Mouse (Mus musculus): ENCODE data around the gene Tyw1. TPM values are rescaled to one million over a fixed set of nuclear protein-coding genes. Genes with fewer than 3 reads are reported as not detected.

Gene Tyw1
- polyA plus RNA-seq, 1 experiment = 8.2 TPM

DNA sequence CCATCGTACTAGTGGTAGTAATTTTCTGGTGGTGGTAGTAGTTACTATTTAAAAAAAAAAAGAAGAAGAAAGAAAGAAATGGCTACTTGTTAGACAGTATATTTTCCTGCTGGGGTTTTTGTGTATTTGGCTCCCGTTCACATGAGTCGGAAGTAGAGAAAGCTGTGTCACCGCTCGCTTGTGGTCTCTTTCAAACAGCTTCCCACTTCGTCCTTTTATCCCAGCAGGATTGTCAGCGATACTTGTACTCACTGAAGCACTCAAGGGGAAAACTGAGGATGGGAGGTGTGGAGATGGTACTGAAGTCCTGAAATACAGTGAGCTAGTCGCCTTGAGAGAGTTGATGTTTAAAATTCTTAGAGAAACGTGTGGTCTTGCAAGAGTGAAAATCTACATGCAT, 72.9 kb downstream of the Tyw1 start:
- no peak for TF ChIP-seq GATA1 (IDR thresholded peaks at IDR 0.05; ENCODE audit: low read length)

DNA sequence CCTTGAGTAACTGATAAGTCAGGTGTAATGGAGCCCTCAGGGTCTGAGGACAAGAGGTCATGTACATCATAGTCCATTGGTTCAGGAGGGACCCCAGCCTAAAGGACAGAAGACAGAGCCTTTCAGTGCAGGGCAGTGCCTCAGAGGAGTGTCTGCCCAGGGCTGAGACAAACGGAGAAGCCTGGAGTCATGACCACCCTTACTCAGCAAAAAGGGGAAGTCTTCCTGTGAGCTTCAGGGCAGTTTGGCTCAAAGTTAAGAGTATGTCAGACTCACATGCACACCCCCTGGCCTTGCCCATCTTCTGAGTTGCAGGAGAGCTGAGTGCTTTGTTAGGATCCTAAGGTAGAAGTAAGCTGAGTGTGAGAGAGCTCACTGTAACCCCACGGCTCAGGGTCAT, 74.5 kb downstream of the Tyw1 start:
- no peak for TF ChIP-seq GATA1 (IDR thresholded peaks at IDR 0.05; ENCODE audit: low read length)

DNA sequence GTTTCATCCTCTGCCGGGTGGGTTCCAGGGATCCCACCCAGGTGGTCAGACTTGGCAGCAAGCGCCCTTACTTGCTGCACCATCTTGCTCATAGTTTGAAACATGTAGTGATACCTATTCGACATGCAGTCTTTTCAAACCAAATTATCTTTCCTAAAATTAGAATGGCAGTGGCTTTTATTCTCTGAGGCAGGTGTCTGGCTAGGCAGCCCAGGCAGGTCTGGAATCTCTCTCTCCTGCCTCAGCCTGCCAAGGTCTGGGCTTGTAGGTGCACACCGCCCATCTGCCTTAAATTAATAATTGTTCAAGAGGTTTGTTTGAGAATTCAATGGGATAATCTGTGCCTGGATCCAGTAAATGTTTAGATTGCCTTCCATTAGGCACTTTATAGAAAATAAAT, 75.4 kb downstream of the Tyw1 start:
- TF ChIP-seq GATA1 (IDR thresholded peaks at IDR 0.05; ENCODE audit: low read length) = no peak

DNA sequence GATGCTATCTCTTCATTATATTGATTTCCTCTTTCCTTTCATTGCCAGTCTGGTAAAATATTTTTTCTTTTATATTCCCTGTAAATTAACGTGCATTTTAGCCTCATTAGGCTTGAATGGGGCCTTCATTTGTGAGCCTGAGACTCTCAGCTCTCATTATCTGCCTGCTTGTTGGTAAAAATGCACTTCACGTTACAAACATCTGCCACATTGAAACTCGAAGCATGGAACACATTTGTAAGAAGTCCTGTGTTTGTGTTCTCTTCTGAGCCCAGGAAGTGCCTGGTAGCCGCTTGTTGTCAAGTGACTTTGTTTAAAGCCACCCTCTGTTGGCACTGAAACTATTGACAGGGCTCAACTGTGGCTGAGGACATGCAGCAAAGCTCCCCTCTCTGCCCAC, 75.8 kb downstream of the Tyw1 start:
- no peak for TF ChIP-seq GATA1 (IDR thresholded peaks at IDR 0.05; ENCODE audit: low read length)

DNA sequence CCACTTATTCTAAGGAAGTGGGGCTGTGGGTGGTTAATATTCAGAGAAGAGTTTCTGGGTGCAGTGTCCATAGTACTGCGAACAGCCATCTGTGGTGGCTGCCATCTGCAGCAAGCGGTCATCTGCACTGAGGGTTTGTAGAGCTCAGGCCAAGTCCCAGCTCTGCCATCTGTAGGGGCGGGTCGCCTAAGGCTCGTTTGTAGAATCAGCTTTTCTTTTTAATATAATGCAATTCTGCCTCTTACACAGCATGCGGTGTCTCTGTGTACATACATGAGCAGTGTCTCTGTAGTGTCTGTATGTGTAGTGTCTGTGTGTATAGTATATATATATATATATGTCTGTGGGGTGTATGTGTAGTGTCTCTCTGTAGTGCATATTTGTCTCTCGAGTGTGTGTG, 78.1 kb downstream of the Tyw1 start:
- no peak for TF ChIP-seq GATA1 (IDR thresholded peaks at IDR 0.05; ENCODE audit: low read length)

DNA sequence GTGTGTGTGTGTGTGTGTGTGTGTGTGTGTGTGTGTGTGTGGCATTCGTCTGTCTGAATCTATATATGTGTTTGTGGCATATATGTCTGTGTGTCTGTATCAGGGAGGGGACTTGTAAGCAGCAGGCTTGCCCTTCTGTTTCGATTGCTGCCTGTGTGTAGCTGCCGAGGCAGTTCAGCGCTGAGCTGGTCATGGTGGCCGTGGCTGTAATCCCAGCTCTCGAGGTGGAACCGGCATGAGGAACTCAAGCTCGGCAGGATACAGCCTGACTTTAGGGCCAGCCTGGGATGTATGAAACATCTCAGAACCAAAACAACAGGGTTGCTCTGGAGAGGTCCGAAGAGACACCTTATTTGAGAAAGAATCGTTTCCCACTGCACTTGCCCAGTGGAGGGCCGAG, 78.6 kb downstream of the Tyw1 start:
- no peak for TF ChIP-seq GATA1 (IDR thresholded peaks at IDR 0.05; ENCODE audit: low read length)

DNA sequence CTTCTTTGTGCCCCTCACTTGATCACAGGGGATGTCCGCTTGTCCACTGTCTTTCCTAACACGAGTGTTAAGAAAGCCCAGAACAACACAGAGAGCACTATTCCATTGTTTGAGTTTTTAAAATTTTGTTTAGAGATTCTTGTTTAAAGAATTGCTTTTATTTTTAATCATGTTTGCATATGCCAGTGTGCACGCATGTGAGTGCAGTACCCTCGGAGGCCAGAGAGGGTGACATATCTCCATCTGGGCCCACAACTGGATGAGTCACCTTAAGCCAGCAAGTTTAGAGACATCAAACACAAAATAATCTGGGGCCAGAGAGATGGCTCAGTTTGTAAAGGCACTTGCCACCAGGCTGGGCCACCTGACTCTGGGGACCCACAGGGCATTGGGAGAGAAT, 80.0 kb downstream of the Tyw1 start:
- no peak for TF ChIP-seq GATA1 (IDR thresholded peaks at IDR 0.05; ENCODE audit: low read length)

DNA sequence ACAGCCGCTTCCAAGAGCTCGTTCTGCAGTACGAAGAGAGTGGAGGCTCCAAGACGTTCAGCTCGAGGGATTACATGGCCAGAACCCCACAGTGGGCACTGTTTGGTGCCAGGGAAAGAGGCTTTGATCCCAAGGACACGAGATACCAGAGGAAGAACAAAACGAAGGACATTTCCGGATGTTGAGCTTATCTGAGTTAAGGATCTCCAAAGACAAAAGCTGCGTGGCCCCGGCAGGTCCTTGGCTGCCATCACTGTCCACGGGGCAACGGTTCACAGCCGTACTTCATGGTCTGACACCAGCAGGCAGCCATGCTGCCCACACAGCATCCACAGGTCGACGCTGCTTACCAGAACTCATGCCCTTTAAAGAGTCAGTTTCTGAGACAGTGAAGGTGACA, 85.2 kb downstream of the Tyw1 start:
- no peak for TF ChIP-seq GATA1 (IDR thresholded peaks at IDR 0.05; ENCODE audit: low read length)

DNA sequence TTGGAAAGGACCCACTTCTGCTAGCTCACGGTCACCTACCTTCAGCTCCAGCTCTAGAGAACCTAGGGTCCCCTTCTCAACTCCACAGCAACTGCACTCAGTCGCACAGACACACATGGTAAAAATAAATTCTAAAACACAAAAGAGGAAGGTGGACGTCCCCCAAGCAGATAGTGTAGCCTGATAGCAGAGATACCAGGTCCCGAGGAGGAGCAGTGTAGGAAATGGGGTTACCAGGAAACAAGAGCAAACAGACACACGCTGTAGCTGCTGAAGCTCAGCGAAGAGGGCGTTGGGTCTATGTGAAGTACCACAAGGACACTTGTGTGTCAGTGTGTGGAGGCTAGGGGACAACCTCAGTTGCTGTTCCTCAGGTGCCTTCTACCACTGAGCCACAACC, 89.6 kb downstream of the Tyw1 start:
- TF ChIP-seq GATA1 (IDR thresholded peaks at IDR 0.05; ENCODE audit: low read length) = no peak

DNA sequence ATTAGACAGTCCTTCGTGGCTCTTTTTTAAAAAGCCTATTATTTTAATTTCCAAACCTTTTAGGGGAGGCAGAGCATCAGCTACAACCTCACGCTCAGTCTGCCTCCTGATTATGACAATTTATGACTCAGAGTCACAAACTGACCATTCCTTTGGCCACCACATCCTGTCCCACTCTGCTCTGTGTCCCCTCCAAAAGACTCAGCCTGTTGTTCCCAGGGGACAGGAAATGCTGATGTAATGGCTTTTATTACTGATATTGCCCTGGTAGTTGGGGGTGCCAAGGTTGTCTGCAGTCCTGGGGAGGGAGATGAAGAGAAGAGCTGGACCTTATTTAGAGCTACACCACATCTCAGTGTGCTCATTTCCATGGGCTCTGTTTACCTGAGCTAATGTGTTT, 90.5 kb downstream of the Tyw1 start:
- TF ChIP-seq GATA1 (IDR thresholded peaks at IDR 0.05; ENCODE audit: low read length) = no peak

DNA sequence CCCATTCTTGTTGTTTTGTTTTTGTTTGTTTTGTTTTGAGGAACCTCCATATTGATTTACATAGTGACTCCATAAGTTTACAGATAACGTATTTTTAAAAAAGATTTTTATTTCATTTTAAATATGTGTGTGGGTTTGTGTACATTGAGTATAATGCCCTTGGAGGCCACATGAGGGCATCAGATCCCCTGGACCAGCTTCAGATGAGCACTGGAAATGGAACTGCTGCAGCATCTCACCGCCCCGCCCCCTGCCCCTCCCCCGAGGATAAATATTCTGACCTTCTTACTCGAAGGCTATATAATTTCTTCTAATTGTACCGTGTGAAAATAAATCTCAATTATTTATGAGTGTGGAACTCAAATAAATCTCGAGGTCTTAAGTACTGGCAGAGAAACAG, 99.8 kb downstream of the Tyw1 start:
- TF ChIP-seq GATA1 (IDR thresholded peaks at IDR 0.05; ENCODE audit: low read length) = no peak

DNA sequence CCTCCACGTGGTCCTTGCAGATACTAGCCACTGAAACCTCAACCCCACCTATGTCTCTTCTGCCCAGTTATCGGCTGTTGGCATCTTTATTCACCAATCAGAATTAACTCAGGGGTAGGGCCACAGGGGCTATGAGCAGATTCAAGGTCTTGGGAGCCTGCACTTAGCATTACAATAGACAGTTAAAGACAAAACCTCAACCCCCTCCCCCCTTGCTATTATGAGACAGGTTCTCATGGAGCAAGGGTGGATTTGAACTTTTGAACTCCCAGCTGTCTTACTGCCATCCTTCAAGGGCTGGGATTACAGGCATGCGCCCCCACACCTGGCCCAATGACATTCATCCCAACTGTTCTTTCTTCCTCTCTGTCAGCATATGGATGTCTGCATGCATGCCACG, 107.7 kb downstream of the Tyw1 start:
- no peak for TF ChIP-seq GATA1 (IDR thresholded peaks at IDR 0.05; ENCODE audit: low read length)

DNA sequence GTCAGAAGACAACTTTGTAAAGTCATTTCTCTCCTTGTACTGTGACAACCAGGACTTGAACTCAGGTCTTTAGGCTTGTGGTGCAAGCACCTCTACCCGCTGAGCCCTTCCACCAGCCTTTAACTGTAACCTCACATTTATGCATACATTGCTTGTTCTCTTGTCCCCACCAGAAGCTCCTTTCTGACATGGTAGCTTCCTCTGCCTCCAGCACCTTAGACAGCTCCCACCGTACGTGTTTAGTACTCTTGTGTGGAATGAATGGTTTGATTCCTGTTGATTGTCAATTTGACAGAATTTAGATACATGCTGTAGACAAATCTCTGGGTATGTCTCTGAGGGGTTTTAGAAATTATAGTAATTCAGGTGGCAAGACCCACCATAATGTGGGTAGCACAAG, 108.4 kb downstream of the Tyw1 start:
- TF ChIP-seq GATA1 (IDR thresholded peaks at IDR 0.05; ENCODE audit: low read length) = no peak

DNA sequence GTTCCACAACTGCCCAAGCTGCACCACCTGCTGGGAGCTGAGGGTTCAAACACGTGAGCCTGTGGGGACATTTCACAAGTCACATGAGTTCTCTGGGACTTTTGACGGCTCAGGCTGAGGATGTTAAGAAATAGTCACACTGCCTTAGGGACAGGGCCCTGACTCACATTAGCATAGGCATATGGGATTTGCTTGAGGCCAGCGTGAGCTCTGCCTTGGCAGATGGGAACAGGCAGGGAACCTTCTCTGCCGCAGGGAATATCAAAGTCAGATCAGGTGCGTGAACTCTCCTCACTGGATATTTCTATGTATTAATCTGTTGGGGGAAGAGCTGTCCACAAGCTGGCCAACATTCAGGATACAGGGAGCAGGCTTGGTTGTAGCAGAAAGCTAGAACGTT, 112.8 kb downstream of the Tyw1 start:
- no peak for TF ChIP-seq GATA1 (IDR thresholded peaks at IDR 0.05; ENCODE audit: low read length)

DNA sequence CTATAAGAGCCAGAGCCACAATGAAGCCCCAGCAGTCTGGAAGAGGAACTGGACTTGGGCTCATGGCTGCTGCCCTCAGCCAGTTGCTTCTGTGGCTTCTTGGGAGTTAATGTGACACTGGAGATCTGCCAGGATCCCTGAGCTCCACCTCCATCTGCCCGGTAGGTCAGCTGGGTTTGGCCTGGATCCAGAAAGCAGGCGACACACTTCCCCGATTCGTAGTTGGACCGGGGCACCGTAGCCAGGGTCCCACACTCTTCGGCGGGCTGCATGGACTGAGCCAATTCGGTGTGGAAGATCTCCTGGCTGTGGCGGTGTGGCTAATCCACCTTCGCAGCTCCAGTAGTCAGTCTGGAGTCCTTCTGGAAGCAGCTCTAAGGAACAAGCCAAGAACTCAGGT, 113.8 kb downstream of the Tyw1 start, which contains the start of gene Caln1:
TSS of gene Caln1 (plus strand) at position 219 of the 400 bp plus-strand sequence.
- TF ChIP-seq GATA1 (IDR thresholded peaks at IDR 0.05; ENCODE audit: low read length) = no peak

DNA sequence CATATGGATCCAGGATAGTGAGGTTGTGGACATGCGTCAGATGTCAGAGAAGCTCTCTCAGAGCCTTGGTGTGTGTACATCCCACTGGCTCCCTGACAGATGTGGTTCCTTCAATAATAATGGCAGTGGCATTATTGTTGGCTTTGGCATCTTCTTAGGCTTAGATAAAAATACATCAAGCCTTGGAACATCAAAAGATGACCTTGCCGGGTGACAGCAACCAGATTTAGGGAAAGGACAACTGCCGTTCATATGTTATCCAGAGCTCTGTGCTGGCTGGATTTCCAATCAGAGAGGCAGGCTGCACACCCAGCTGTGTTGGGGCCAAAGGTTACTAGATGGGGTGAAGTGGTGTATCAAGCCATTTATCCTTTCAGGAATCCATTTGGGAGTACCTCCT, 120.0 kb downstream of the Tyw1 start:
- TF ChIP-seq GATA1 (IDR thresholded peaks at IDR 0.05; ENCODE audit: low read length) = no peak

DNA sequence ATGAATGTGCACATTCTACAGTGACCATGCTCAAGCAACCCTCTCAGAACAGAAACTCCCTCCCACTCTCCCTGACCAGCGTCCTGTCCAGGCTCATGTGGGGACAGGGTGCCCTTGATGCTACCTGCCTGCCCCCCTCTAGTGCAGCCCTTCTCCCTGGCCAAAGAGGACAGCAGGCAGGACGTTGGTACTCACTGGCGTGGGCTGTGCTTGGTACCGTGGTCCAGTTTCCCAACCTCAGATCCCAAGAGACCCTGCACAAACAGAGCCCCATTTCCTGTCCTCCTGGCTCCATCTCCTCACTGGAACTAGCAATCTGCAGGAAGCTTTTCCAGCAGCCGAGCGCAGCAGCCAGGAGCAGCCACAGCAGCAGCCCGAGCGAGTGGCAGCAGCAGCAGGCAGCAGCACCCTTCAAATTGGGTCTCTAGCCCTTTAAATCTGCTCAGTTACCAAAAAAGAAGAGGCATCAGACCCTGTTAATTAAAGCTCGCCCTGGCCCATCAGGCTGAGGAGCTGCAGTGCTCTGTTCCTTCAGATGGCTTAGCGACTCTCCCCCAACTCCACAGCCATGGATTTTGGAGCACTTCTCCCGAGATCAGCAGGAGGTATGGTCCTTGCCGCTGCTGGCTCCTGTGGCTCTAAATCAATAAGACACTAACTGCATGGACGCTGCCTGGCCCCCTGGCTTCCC, 128.9 kb downstream of the Tyw1 start, which contains the start of gene A330070K13Rik:
TSS of gene A330070K13Rik (minus strand) at position 410 of the 691 bp plus-strand sequence.
- TF ChIP-seq GATA1 (IDR thresholded peaks at IDR 0.05; ENCODE audit: low read length) = no peak

DNA sequence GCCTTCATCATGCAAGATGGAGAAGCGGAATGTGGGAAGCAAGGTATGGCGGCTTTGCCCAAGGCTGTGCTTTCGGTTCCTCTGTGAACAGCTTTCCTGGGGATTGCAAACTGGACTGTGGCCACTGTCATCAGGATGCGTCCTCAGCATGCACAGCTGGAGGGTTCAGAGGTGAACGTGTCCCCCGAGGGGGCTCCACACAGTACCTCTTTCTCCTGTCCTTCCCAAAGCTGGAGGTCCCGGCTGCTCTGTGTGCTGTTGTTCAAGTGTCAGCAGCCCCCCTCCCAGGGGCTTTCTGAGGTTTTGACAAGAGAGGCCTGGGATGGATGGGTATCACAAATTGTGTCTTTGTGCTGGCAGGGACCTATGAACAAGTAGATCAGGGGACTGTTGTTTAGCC, 131.0 kb downstream of the Tyw1 start:
- no peak for TF ChIP-seq GATA1 (IDR thresholded peaks at IDR 0.05; ENCODE audit: low read length)

Other genes with a start within 250 kb of the Tyw1 start
- 16.6 and 21.0 TPM in 2 replicates for gene Asl, start 226.4 kb upstream of the Tyw1 start, polyA plus RNA-seq (2012)
- 9.0 and 10.0 TPM in 2 replicates for gene Crcp, start 226.3 kb upstream of the Tyw1 start, polyA plus RNA-seq (2012)
- gene Tpst1, start 182.3 kb upstream of the Tyw1 start, polyA plus RNA-seq (2012) = 0.25 TPM in 1 of 2 replicates, not detected in the other
- 11.5 and 11.9 TPM in 2 replicates for gene Kctd7, start 110.8 kb upstream of the Tyw1 start, polyA plus RNA-seq (2012)
- gene Rabgef1, start 83.8 kb upstream of the Tyw1 start, polyA plus RNA-seq (2012) = 28.8 and 31.2 TPM in 2 replicates
- 29.5 and 37.0 TPM in 2 replicates for gene Tmem248, start 38.5 kb upstream of the Tyw1 start, polyA plus RNA-seq (2012)
- gene Sbds, start 89 bp upstream of the Tyw1 start, polyA plus RNA-seq (2012) = 8.4 and 18.4 TPM in 2 replicates
- not detected in 2 replicates for gene Caln1, start 113.8 kb downstream of the Tyw1 start, polyA plus RNA-seq (2012)
- gene A330070K13Rik, start 129.0 kb downstream of the Tyw1 start, polyA plus RNA-seq (2012) = not detected in 2 replicates

Data from G1E-ER4 (cell line).